Mouse (Mus musculus) lung, postnatal 0 days (tissue): Measurements from ENCODE around the gene Slc16a12. TPM values are rescaled to one million over a fixed set of nuclear protein-coding genes. Genes with fewer than 3 reads are reported as not detected.
A peak's percentile ranks its signal among the peaks of the same experiment; 100 is the strongest.

Experiments
- ATAC-seq: fragments of 200-750 bp; cut with Nextera tagmentation; 2 replicates; pipeline ENCODE4 v1.8.0; 2017; ENCODE audit warnings: moderate library complexity
- DNase-seq: peaks from one replicate; pipeline ENCODE4 v3.0.0-alpha.2; 2016; ENCODE audit warnings: low spot score
- H3K27ac ChIP-seq: fragments of 300-500 bp; sonication (generic); 2 replicates; pipeline ENCODE4 v1.5.1; 2014; ENCODE audit warnings: antibody characterized with exemption, mild to moderate bottlenecking, low read length, mixed read lengths
- H3K27me3 ChIP-seq: fragments of 300-500 bp; sonication (generic); replicated peaks from 2 replicates; pipeline ENCODE4 v1.6.1; 2014; ENCODE audit warnings: low read length, mixed read lengths; ENCODE audit not compliant: insufficient read depth
- H3K36me3 ChIP-seq: fragments of 300-500 bp; sonication (generic); 2 replicates; pipeline ENCODE4 v1.6.1; 2014; ENCODE audit warnings: low read length, mixed read lengths; ENCODE audit not compliant: insufficient read depth
- H3K4me1 ChIP-seq: fragments of 300-500 bp; sonication (generic); 2 replicates; pipeline ENCODE4 v1.6.1; 2014; ENCODE audit warnings: antibody characterized with exemption, low read depth, low read length, mixed read lengths; ENCODE audit not compliant: insufficient read depth
- H3K4me2 ChIP-seq: fragments of 300-500 bp; sonication (generic); replicated peaks from 2 replicates; pipeline ENCODE4 v1.6.1; 2014; ENCODE audit warnings: low read depth, mild to moderate bottlenecking, low read length, moderate library complexity, mixed read lengths
- H3K4me3 ChIP-seq: fragments of 300-500 bp; sonication (generic); 2 replicates; pipeline ENCODE4 v1.5.1; 2014; ENCODE audit warnings: low read depth, low read length
- H3K9ac ChIP-seq: fragments of 300-500 bp; sonication (generic); replicated peaks from 2 replicates; pipeline ENCODE4 v1.6.1; 2014; ENCODE audit warnings: low read depth, mild to moderate bottlenecking
- H3K9me3 ChIP-seq: fragments of 300-500 bp; sonication (generic); 2 replicates; pipeline ENCODE4 v1.6.1; 2016; ENCODE audit warnings: low read length, mixed read lengths
- CTCF ChIP-seq: IDR thresholded peaks from 2 replicates; pipeline ENCODE4 v1.5.1; 2016; ENCODE audit warnings: antibody characterized with exemption, mild to moderate bottlenecking
- EP300 ChIP-seq: IDR thresholded peaks from 2 replicates; pipeline ENCODE4 v1.6.1; 2016; ENCODE audit warnings: antibody characterized with exemption, mild to moderate bottlenecking, control low read depth
- WGBS: fragments of 180-500 bp; shearing (Covaris S2); extraction: QIAGEN DNeasy Blood & Tissue Kit; methylation state at CpG from one replicate; pipeline ENCODE4 v1.1.7; 2014; 5-methylcytosine and 5-hydroxymethylcytosine counted together
- polyA plus RNA-seq: library from polyadenylated mRNA; unstranded; fragments of >200 nt; fragmentation: Nextera tagmentation; extraction: Ambion mirVana; gene quantifications from 2 replicates; pipeline ENCODE4 v1.2.1, GENCODE M21; 2015

Slc16a12 gene
- polyA plus RNA-seq, 1 experiment from 2014 or later = 9.4 TPM

GRCm38 (mm10) chr19:34712050-34712449 is 35.0 kb downstream of the Slc16a12 start:
- WGBS = 52% methylated on average over 2 of the region's 2 CpGs
- no peak overlapping the region for H3K4me3 ChIP-seq
- no peak overlapping the region for H3K9ac ChIP-seq
- no peaks in the 10 kb centered on the region for H3K27me3 ChIP-seq
- no peaks in the 10 kb centered on the region for H3K9me3 ChIP-seq
- DNase-seq (peak; percentile 74), ATAC-seq (peak; percentile 86)
- TF ChIP-seq CTCF (no peak), EP300 (peak; percentile 77)
- no peak overlapping the region for H3K4me2 ChIP-seq
- no peaks in the 10 kb centered on the region for H3K36me3 ChIP-seq
- H3K4me1 ChIP-seq = no peaks in the 10 kb centered on the region
- H3K27ac ChIP-seq = peak overlapping the region; percentile 28; the same call in 1 of the 2 replicates

GRCm38 (mm10) chr19:34708221-34708620 is 38.9 kb downstream of the Slc16a12 start:
- Histone ChIP-seq H3K9me3 (no peaks in the 10 kb centered on the region), H3K4me3 (no peak overlapping the region), H3K9ac (no peak overlapping the region), H3K4me1 (no peaks in the 10 kb centered on the region), H3K4me2 (no peak overlapping the region), H3K27ac (no peak overlapping the region), H3K36me3 (no peaks in the 10 kb centered on the region), H3K27me3 (no peaks in the 10 kb centered on the region)
- ATAC-seq = no peak
- 67% methylated on average over 2 of the region's 2 CpGs for WGBS
- DNase-seq = no peak
- TF ChIP-seq CTCF (no peak), EP300 (no peak)

- no peak for TF ChIP-seq CTCF
- no peak for TF ChIP-seq EP300
- no peak overlapping the region for H3K4me3 ChIP-seq
- ATAC-seq = no peak
- 26% methylated on average over 2 of the region's 2 CpGs for WGBS
- H3K4me1 ChIP-seq = no peaks in the 10 kb centered on the region
- H3K9me3 ChIP-seq = no peaks in the 10 kb centered on the region
- H3K27me3 ChIP-seq = no peaks in the 10 kb centered on the region
- no peak overlapping the region for H3K4me2 ChIP-seq
- DNase-seq = no peak
- H3K36me3 ChIP-seq = no peaks in the 10 kb centered on the region
- H3K27ac ChIP-seq = 0 out of 2 replicates have a peak overlapping the region, but pooled peaks have one; percentile 57
- H3K9ac ChIP-seq = no peak overlapping the region
Observed at GRCm38 (mm10) chr19:34707571-34707970, 39.5 kb downstream of the Slc16a12 start.

GRCm38 (mm10) chr19:34706261-34706660 is 40.8 kb downstream of the Slc16a12 start:
- Histone ChIP-seq H3K9ac (no peak overlapping the region), H3K27ac (peak overlapping the region; percentile 59), H3K9me3 (no peaks in the 10 kb centered on the region), H3K27me3 (no peaks in the 10 kb centered on the region), H3K36me3 (no peaks in the 10 kb centered on the region), H3K4me3 (no peak overlapping the region), H3K4me2 (no peak overlapping the region; the same call in 1 of the 2 replicates), H3K4me1 (no peaks in the 10 kb centered on the region)
- TF ChIP-seq EP300 (peak; percentile 94), CTCF (no peak)
- peak; percentile 95 for ATAC-seq
- WGBS = 19% methylated on average over 6 of the region's 6 CpGs
- peak; percentile 79 for DNase-seq

GRCm38 (mm10) chr19:34705141-34705540 is 41.9 kb downstream of the Slc16a12 start:
- WGBS = 96% methylated on average over 1 of the region's 1 CpGs
- Histone ChIP-seq H3K27ac (0 out of 2 replicates have a peak overlapping the region, but pooled peaks have one; percentile 59), H3K4me2 (no peak overlapping the region), H3K9ac (no peak overlapping the region), H3K9me3 (no peaks in the 10 kb centered on the region), H3K4me1 (no peaks in the 10 kb centered on the region), H3K4me3 (no peak overlapping the region), H3K36me3 (no peaks in the 10 kb centered on the region), H3K27me3 (no peaks in the 10 kb centered on the region)
- DNase-seq = no peak
- TF ChIP-seq CTCF (no peak), EP300 (no peak)
- no peak for ATAC-seq

- Histone ChIP-seq H3K4me3 (no peak overlapping the region), H3K27ac (no peak overlapping the region), H3K9me3 (no peaks in the 10 kb centered on the region), H3K27me3 (no peaks in the 10 kb centered on the region), H3K4me1 (no peaks in the 10 kb centered on the region), H3K9ac (no peak overlapping the region), H3K4me2 (no peak overlapping the region), H3K36me3 (no peaks in the 10 kb centered on the region)
- WGBS = 88% methylated on average over 2 of the region's 2 CpGs
- TF ChIP-seq CTCF (no peak), EP300 (no peak)
- no peak for DNase-seq
- no peak for ATAC-seq
Observed at GRCm38 (mm10) chr19:34699300-34699699, 47.8 kb downstream of the Slc16a12 start.

GRCm38 (mm10) chr19:34698852-34699251 is 48.2 kb downstream of the Slc16a12 start:
- no peak overlapping the region for H3K4me3 ChIP-seq
- DNase-seq (no peak), ATAC-seq (no peak)
- H3K9me3 ChIP-seq = no peaks in the 10 kb centered on the region
- H3K27me3 ChIP-seq = no peaks in the 10 kb centered on the region
- H3K4me1 ChIP-seq = no peaks in the 10 kb centered on the region
- WGBS = 46% methylated on average over 1 of the region's 1 CpGs
- H3K27ac ChIP-seq = no peak overlapping the region
- no peak overlapping the region for H3K4me2 ChIP-seq
- H3K36me3 ChIP-seq = no peaks in the 10 kb centered on the region
- H3K9ac ChIP-seq = no peak overlapping the region
- TF ChIP-seq EP300 (no peak), CTCF (no peak)
